Mouse (Mus musculus) layer of hippocampus, adult 2 months (tissue): ENCODE data around the gene Phyhipl. TPM values are rescaled to one million over a fixed set of nuclear protein-coding genes. Genes with fewer than 3 reads are reported as not detected.
A peak's percentile ranks its signal among the peaks of the same experiment; 100 is the strongest.

Experiments used
- DNase-seq, 2 experiments: peaks; one replicate each; pipeline ENCODE4 v3.0.0; 2022; ENCODE audit warnings: low spot score in 2 of 2
- H3K27ac ChIP-seq: fragments of 200-600 bp; 2 replicates; pipeline ENCODE4 v1.8.1; 2022
- H3K4me3 ChIP-seq: fragments of 200-600 bp; 2 replicates; pipeline ENCODE4 v1.8.1; 2022; ENCODE audit warnings: mild to moderate bottlenecking
- CTCF ChIP-seq: fragments of 200-600 bp; conservative IDR thresholded peaks from 2 replicates; pipeline ENCODE4 v1.8.1; 2022; ENCODE audit warnings: antibody characterized with exemption, mild to moderate bottlenecking, moderate library complexity
- long read RNA-seq, 2 experiments: library from polyadenylated mRNA; stranded (forward); transcript quantifications; one replicate each; pipeline ENCODE4 v2.0.0; 2021; ENCODE audit warnings: borderline mapping rate in 2 of 2
- total RNA-seq, 2 experiments: library from RNA; stranded (reverse); gene quantifications; 2 replicates each; pipeline ENCODE4 v1.2.3; 2021

Phyhipl gene
- total RNA-seq, result 100 to 1,000 TPM; 185 to 189 TPM
- long read RNA-seq, experiment 1, transcript Phyhipl-201 (5 exons, 2,877 nt), result major isoform, 198 of 210 reads
- long read RNA-seq, experiment 1, partial matches to known transcripts, result 2 of 210 reads
- long read RNA-seq, experiment 1, other reads (novel, unspliced or antisense), result 10 of 210 reads
- long read RNA-seq, experiment 2, transcript Phyhipl-201 (5 exons, 2,877 nt), result major isoform, 315 of 327 reads
- long read RNA-seq, experiment 2, partial matches to known transcripts, result 2 of 327 reads
- long read RNA-seq, experiment 2, other reads (novel, unspliced or antisense), result 10 of 327 reads

GRCm38 (mm10) chr10:70655828-70656227 is at the start of gene Phyhipl:
TSS of gene Phyhipl (minus strand) at chr10:70655965.
- no peak for DNase-seq
- TF ChIP-seq CTCF, result no peak
- H3K27ac ChIP-seq, result no peak within 1 kb of the TSS
- H3K4me3 ChIP-seq, result no peak within 1 kb of the TSS

- DNase-seq, result no peak
- Histone ChIP-seq H3K27ac (no peak overlapping the region), H3K4me3 (no peak overlapping the region)
- no peak for TF ChIP-seq CTCF
These were observed 47.4 kb upstream of the Phyhipl start for GRCm38 (mm10) chr10:70703211-70703610.

- TF ChIP-seq CTCF, result no peak
- no peak for DNase-seq
- Histone ChIP-seq H3K4me3 (no peak overlapping the region), H3K27ac (no peak overlapping the region)
These were observed 43.8 kb upstream of the Phyhipl start for GRCm38 (mm10) chr10:70699581-70699980.

GRCm38 (mm10) chr10:70698014-70698413 is 42.2 kb upstream of the Phyhipl start:
- no peak for DNase-seq
- no peak for TF ChIP-seq CTCF
- no peak overlapping the region for H3K27ac ChIP-seq

GRCm38 (mm10) chr10:70696748-70697585 is 41.2 kb upstream of the Phyhipl start:
- TF ChIP-seq CTCF, result no peak
- Histone ChIP-seq H3K27ac (no peak overlapping the region), H3K4me3 (no peak overlapping the region)
- DNase-seq, result no peak

More at GRCm38 (mm10) chr10:70698014-70698413, 42.2 kb upstream of the Phyhipl start:
- H3K4me3 ChIP-seq, result no peak overlapping the region

- TF ChIP-seq CTCF, result no peak
- DNase-seq, result no peak
- Histone ChIP-seq H3K4me3 (no peak overlapping the region), H3K27ac (peak overlapping the region; percentile 10; the same call in 1 of the 2 replicates)
These were observed 33.6 kb upstream of the Phyhipl start for GRCm38 (mm10) chr10:70689346-70689745.

- Histone ChIP-seq H3K27ac (no peak overlapping the region), H3K4me3 (no peak overlapping the region)
- peak; percentile 18 for DNase-seq
- TF ChIP-seq CTCF, result no peak
These were observed 33.1 kb upstream of the Phyhipl start for GRCm38 (mm10) chr10:70688881-70689280.

- no peak overlapping the region for H3K4me3 ChIP-seq
- H3K27ac ChIP-seq, result peak overlapping the region; percentile 83
- DNase-seq, result no peak
- no peak for TF ChIP-seq CTCF
These were observed 31.4 kb upstream of the Phyhipl start for GRCm38 (mm10) chr10:70686941-70687703.

GRCm38 (mm10) chr10:70686505-70686904 is 30.7 kb upstream of the Phyhipl start:
- peak; percentile 29 to 67 for DNase-seq
- no peak for TF ChIP-seq CTCF
- peak overlapping the region; percentile 83 for H3K27ac ChIP-seq

GRCm38 (mm10) chr10:70683508-70683907 is 27.7 kb upstream of the Phyhipl start:
- Histone ChIP-seq H3K4me3 (no peak overlapping the region), H3K27ac (no peak overlapping the region)
- TF ChIP-seq CTCF, result no peak
- no peak for DNase-seq

More at GRCm38 (mm10) chr10:70686505-70686904, 30.7 kb upstream of the Phyhipl start:
- H3K4me3 ChIP-seq, result no peak overlapping the region

GRCm38 (mm10) chr10:70677946-70678345 is 22.2 kb upstream of the Phyhipl start:
- Histone ChIP-seq H3K27ac (no peak overlapping the region), H3K4me3 (no peak overlapping the region)
- no peak for DNase-seq
- TF ChIP-seq CTCF, result no peak

- Histone ChIP-seq H3K27ac (no peak overlapping the region), H3K4me3 (no peak overlapping the region)
- no peak for DNase-seq
- TF ChIP-seq CTCF, result no peak
These were observed 507 bp upstream of the Phyhipl start for GRCm38 (mm10) chr10:70656272-70656671.

GRCm38 (mm10) chr10:70654655-70655054 is 1.1 kb downstream of the Phyhipl start:
- TF ChIP-seq CTCF, result no peak
- Histone ChIP-seq H3K4me3 (no peak overlapping the region), H3K27ac (no peak overlapping the region)
- DNase-seq, result no peak
